Mouse (Mus musculus) midbrain, embryonic 10.5 days (tissue): ENCODE data around the gene Foxd3. TPM values are rescaled to one million over a fixed set of nuclear protein-coding genes. Genes with fewer than 3 reads are reported as not detected.

Experiments
- DNase-seq: peaks from one replicate; pipeline ENCODE4 v3.0.0-alpha.2; 2017; ENCODE audit warnings: low spot score
- H3K27ac ChIP-seq: fragments of 300-500 bp; sonication (generic); replicated peaks from 2 replicates; pipeline ENCODE4 v1.5.1; 2016; ENCODE audit warnings: mild to moderate bottlenecking
- H3K27me3 ChIP-seq: fragments of 300-500 bp; sonication (generic); 2 replicates; pipeline ENCODE4 v1.6.1; 2016; ENCODE audit warnings: low read depth, mild to moderate bottlenecking; ENCODE audit not compliant: poor library complexity, severe bottlenecking
- H3K36me3 ChIP-seq: fragments of 300-500 bp; sonication (generic); 2 replicates; pipeline ENCODE4 v1.6.1; 2016; ENCODE audit warnings: mild to moderate bottlenecking, moderate library complexity
- H3K4me1 ChIP-seq: fragments of 300-500 bp; sonication (generic); 2 replicates; pipeline ENCODE4 v1.6.1; 2016
- H3K4me3 ChIP-seq: fragments of 300-500 bp; sonication (generic); 2 replicates; pipeline ENCODE4 v1.5.1; 2016; ENCODE audit warnings: mild to moderate bottlenecking, moderate library complexity
- H3K9me3 ChIP-seq: fragments of 300-500 bp; sonication (generic); replicated peaks from 2 replicates; pipeline ENCODE4 v1.6.1; 2016; ENCODE audit warnings: mild to moderate bottlenecking
- WGBS: fragments of 180-500 bp; shearing (Covaris S2); methylation state at CpG from one replicate; pipeline ENCODE4 v1.1.7; 2016; 5-methylcytosine and 5-hydroxymethylcytosine counted together
- microRNA-seq: library from miRNA; unstranded; fragments of <30 nt; microRNA quantifications from one replicate; pipeline ENCODE4, GENCODE M21; 2017
- polyA plus RNA-seq: library from polyadenylated mRNA; unstranded; fragments of >200 nt; fragmentation: Nextera tagmentation; extraction: Ambion mirVana; gene quantifications from 2 replicates; pipeline ENCODE4 v1.2.1, GENCODE M21; 2016

The Foxd3 gene
- polyA plus RNA-seq, 1 experiment from 2014 or later = 0.23 TPM

DNA sequence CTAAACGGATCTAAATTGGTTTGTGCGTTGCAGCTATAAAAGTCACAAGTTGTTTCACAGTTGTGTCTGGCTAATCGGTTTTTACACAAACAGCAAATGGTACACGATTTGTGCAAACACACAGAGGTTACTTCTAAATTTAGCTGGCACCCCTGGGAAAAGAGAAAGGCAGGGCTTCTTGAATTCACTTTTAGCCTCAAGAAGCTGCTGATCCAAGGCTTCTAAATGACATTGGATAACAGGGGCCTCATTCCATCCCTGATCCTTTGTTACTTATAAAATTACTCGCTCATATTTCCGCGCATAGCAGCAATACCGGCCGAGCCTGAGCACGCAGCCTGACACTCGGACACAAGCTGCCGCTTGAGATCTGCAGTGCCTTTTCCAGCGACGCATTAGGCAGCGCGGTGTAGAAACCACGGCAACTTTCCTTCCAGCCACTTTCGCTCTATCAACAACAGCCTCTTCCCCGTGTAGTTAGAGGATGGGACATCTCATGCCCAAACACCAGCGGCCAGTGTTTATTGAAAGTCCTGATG is 4.0 kb downstream of the Foxd3 start:
- no peak overlapping the region for H3K27ac ChIP-seq
- under 1% methylated on average over 20 of the region's 20 CpGs for WGBS
- no peaks in the 10 kb centered on the region for H3K36me3 ChIP-seq
- peak; percentile 64 for DNase-seq
- H3K4me3 ChIP-seq = no peak overlapping the region
- H3K9me3 ChIP-seq = no peaks in the 10 kb centered on the region
- H3K4me1 ChIP-seq = peaks cover 31% of the 10 kb centered on the region
- H3K27me3 ChIP-seq = peaks cover 100% of the 10 kb centered on the region

- no peak overlapping the region for H3K27ac ChIP-seq
- no peaks in the 10 kb centered on the region for H3K9me3 ChIP-seq
- 0% methylated on average over 11 of the region's 11 CpGs for WGBS
- peaks cover 100% of the 10 kb centered on the region for H3K27me3 ChIP-seq
- peaks cover 28% of the 10 kb centered on the region for H3K4me1 ChIP-seq
- H3K36me3 ChIP-seq = no peaks in the 10 kb centered on the region
- peak; percentile 84 for DNase-seq
- H3K4me3 ChIP-seq = 0 out of 2 replicates have a peak overlapping the region, but pooled peaks have one; percentile 10
Observed at GRCm38 (mm10) chr4:99660981-99661380, 4.9 kb downstream of the Foxd3 start.

DNA sequence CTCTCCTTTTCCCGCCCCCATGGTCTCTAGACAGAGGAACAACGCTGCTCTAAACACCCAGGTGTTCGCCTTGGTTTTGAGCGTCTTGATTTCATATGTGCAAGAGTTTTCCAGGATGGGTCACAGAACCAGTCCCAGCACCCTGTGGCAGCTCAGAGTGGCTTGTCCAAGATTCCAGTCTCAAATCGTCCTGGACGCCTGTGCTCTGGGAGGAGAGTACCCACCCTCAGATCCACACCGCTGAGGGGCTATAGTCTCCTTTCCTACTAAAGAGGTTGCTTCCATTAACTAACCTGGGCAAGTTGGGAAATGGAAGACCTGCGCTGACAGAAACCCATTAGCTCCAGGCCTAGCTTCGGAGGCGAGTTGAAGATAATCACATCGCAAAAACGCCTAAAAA is 5.9 kb downstream of the Foxd3 start:
- Histone ChIP-seq H3K27me3 (peaks cover 99% of the 10 kb centered on the region), H3K27ac (no peak overlapping the region), H3K9me3 (no peaks in the 10 kb centered on the region), H3K4me3 (no peak overlapping the region), H3K36me3 (no peaks in the 10 kb centered on the region), H3K4me1 (peaks cover 19% of the 10 kb centered on the region)
- DNase-seq = no peak
- 3% methylated on average over 12 of the region's 12 CpGs for WGBS

- Histone ChIP-seq H3K9me3 (no peaks in the 10 kb centered on the region), H3K4me3 (no peak overlapping the region), H3K27me3 (peaks cover 97% of the 10 kb centered on the region), H3K27ac (no peak overlapping the region), H3K36me3 (no peaks in the 10 kb centered on the region), H3K4me1 (peaks cover 14% of the 10 kb centered on the region)
- 9% methylated on average over 9 of the region's 9 CpGs for WGBS
- DNase-seq = no peak
Observed at GRCm38 (mm10) chr4:99662431-99662830, 6.3 kb downstream of the Foxd3 start.

DNA sequence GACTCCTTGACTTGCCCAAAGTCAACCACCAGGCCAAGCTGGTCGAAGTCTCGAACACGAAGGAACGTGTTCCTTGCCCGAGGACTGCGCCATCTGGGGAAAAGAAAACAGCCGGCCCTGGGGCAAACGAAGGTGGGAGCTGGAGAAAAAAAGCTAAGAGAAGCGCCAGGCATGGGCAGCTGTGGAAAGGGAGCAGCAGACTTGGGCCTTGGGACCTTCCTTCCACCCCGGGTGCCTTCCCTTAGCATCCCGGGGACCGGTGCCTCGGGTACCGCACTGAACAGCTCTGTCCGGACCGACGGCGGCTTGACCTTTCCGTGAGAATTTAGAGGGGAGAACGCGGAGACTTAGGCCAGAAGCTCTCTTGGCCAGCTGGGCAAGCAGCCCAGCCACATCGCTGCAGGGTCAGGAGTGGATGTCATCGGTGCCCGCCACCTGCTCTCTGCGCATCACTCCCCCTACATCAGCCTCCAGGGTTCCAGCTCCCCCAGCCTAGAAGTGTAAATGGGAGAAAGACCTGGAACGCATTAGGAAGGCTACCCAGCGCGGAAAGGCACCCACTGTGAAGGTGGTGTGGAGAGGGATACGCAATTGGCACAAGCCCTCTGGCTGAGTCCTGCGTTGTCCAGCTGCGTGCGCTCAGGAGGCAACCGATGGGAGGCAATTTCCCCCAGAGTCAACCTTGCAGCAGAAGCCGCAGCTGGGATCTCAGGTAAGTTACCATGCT is 6.9 kb downstream of the Foxd3 start:
- Histone ChIP-seq H3K9me3 (no peaks in the 10 kb centered on the region), H3K27me3 (peaks cover 97% of the 10 kb centered on the region), H3K27ac (no peak overlapping the region), H3K4me3 (no peak overlapping the region), H3K36me3 (no peaks in the 10 kb centered on the region), H3K4me1 (peaks cover 9% of the 10 kb centered on the region)
- 2% methylated on average over 34 of the region's 34 CpGs for WGBS
- DNase-seq = peak; percentile 42

- Histone ChIP-seq H3K27ac (no peak overlapping the region), H3K4me3 (no peak overlapping the region), H3K9me3 (no peaks in the 10 kb centered on the region), H3K27me3 (peaks cover 91% of the 10 kb centered on the region), H3K4me1 (peaks cover 8% of the 10 kb centered on the region), H3K36me3 (no peaks in the 10 kb centered on the region)
- no peak for DNase-seq
- 14% methylated on average over 8 of the region's 8 CpGs for WGBS
Observed at GRCm38 (mm10) chr4:99663710-99664109, 7.6 kb downstream of the Foxd3 start.

DNA sequence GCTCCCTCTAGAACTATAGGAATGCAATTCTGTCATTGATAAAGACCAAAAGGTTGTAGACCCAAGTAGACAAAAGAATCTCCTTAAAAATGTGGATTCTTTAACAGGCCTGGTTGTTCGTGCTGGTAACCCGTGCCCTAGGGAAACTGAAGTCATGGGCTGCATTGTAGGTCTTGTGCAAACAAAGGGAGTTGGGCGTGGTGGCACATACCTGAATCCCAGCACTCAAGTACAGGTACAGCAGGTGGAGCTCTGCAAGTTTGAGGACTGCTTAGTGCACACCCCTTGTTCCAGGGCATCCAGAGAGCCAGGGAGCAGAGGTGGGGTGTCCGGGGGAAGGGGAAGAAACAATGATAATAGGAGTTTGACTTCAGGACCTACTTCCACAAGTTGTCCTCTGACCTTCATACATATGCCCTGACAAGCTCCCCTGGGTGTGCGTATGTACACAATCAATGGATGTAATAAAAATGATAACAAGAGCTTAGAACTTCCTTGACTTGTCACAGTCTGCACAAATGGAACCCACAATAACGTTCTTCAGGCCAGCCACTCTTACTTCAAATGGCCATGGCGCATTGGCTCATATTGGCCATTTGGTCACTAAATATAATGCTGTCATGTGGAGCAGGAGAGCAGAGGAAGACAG is 14.2 kb downstream of the Foxd3 start:
- Histone ChIP-seq H3K4me3 (no peak overlapping the region), H3K27me3 (peaks cover 25% of the 10 kb centered on the region), H3K27ac (no peak overlapping the region), H3K4me1 (no peaks in the 10 kb centered on the region), H3K36me3 (no peaks in the 10 kb centered on the region), H3K9me3 (no peaks in the 10 kb centered on the region)
- 91% methylated on average over 7 of the region's 7 CpGs for WGBS
- DNase-seq = no peak

- H3K36me3 ChIP-seq = no peaks in the 10 kb centered on the region
- H3K4me3 ChIP-seq = no peak overlapping the region
- H3K4me1 ChIP-seq = no peaks in the 10 kb centered on the region
- no peak overlapping the region for H3K27ac ChIP-seq
- DNase-seq = no peak
- no peaks in the 10 kb centered on the region for H3K9me3 ChIP-seq
- no peaks in the 10 kb centered on the region for H3K27me3 ChIP-seq
Observed at GRCm38 (mm10) chr4:99675191-99675590, 19.1 kb downstream of the Foxd3 start.

DNA sequence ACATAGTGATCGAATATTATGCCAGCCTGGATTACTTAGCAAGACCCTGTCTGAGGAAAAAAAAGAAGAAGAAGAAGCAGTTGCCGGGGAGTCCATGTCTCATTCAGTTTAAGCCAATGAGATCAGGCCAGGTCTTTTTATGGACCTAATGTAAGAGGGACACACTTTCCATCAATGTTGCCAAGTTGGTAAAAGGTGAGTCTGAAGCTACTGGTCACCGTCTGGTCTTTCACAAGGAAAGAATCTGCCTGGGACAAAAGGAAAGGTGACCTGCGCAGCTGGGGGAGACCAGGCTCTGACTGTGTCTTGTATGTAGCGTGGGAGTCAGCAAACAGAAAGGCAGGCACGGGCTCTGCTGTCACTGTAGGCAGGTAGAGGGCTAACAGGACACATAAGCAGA is 27.8 kb downstream of the Foxd3 start:
- no peak overlapping the region for H3K4me3 ChIP-seq
- no peaks in the 10 kb centered on the region for H3K4me1 ChIP-seq
- no peak for DNase-seq
- H3K27me3 ChIP-seq = no peaks in the 10 kb centered on the region
- H3K9me3 ChIP-seq = no peaks in the 10 kb centered on the region
- no peak overlapping the region for H3K27ac ChIP-seq
- 86% methylated on average over 6 of the region's 6 CpGs for WGBS
- H3K36me3 ChIP-seq = no peaks in the 10 kb centered on the region

DNA sequence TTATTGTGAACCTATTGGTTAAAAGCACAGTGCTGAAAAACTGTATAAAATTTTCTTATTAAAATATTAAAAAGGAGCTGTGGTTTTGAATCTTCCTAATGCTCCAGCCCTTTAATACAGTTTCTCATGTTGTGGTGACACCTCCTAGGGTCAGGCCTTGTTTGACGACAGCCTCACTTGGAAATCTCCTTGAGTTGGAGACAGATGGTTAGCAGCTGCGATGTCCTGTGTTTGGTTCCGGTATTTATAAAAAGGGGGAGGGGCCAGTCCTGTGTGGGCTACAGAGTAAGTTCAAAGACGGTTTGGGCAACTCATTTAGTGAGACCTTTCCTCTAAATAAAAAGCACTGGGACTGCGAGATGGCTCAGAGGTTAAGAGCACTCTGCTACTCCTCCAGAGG is 30.2 kb downstream of the Foxd3 start:
- WGBS = 72% methylated on average over 5 of the region's 5 CpGs
- H3K27ac ChIP-seq = no peak overlapping the region
- no peaks in the 10 kb centered on the region for H3K9me3 ChIP-seq
- no peaks in the 10 kb centered on the region for H3K27me3 ChIP-seq
- no peak for DNase-seq
- no peak overlapping the region for H3K4me3 ChIP-seq
- no peaks in the 10 kb centered on the region for H3K4me1 ChIP-seq
- H3K36me3 ChIP-seq = no peaks in the 10 kb centered on the region

Small RNAs within 50 kb of the gene (microRNA-seq; reads per million reads assigned to microRNA genes)
- gene Gm23366 = not detected

Other genes starting within 250 kb of the Foxd3 start
- 19.7 and 20.4 TPM in 2 replicates for gene Alg6, start 59.4 kb downstream of the Foxd3 start, polyA plus RNA-seq
- gene Efcab7, start 172.9 kb downstream of the Foxd3 start, polyA plus RNA-seq = 21.8 and 24.1 TPM in 2 replicates